Mouse (Mus musculus) left cerebral cortex, postnatal 14 days (tissue): Measurements from ENCODE around the gene Ace. TPM values are rescaled to one million over a fixed set of nuclear protein-coding genes. Genes with fewer than 3 reads are reported as not detected.
A peak's percentile ranks its signal among the peaks of the same experiment; 100 is the strongest.

ENCODE experiments used
- DNase-seq, 2 experiments: peaks; one replicate each; pipeline ENCODE4 v3.0.0; 2021 to 2022; ENCODE audit warnings: low spot score in 2 of 2, mixed read lengths in 1 of 2
- intact Hi-C: fragments of 180-260 bp; cut with DNase I; formaldehyde crosslinking; loops from one replicate; pipeline ENCODE4 v1.15.1; 2025
- total RNA-seq, 2 experiments: library from RNA; stranded (reverse); gene quantifications; 2 replicates each; pipeline ENCODE4 v1.2.3; 2021

Gene Ace
- total RNA-seq, 2 experiments from 2014 or later: 9.7 to 10.5 TPM

DNA sequence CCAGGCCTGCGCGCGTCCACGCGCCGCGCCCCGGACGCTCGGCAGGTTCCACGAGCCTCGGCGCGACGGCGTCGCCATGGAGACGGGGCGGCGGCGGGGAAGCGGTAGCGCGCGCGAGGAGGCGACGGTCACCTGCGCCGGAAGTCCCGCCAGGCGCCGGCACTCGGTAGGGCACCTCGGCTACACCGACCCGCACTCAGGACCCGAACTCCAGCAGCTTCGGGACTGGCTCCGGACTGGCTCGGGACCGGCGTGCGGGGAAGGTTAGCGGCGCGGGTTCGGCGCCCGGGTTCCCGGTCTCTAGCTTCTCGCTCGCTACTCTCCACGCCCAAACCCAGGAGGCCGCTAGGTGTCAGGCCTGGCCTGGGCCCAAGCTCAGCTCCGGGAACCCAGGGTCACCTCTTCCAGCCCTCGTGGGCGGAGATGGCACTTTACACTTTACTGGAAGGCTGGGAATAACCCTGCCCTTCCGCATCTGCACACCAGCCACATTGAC, 23.6 kb upstream of the Ace start:
- intact Hi-C loops: no loop called here
- peak; percentile 55 to 75 for DNase-seq

GRCm38 (mm10) chr11:105944770-105945672, 22.7 kb upstream of the Ace start:
- intact Hi-C loops: no loop called here
- DNase-seq: no peak

- intact Hi-C loops: no loop called here
- DNase-seq: no peak
Measured at GRCm38 (mm10) chr11:105946694-105947154, 21.0 kb upstream of the Ace start.

DNA sequence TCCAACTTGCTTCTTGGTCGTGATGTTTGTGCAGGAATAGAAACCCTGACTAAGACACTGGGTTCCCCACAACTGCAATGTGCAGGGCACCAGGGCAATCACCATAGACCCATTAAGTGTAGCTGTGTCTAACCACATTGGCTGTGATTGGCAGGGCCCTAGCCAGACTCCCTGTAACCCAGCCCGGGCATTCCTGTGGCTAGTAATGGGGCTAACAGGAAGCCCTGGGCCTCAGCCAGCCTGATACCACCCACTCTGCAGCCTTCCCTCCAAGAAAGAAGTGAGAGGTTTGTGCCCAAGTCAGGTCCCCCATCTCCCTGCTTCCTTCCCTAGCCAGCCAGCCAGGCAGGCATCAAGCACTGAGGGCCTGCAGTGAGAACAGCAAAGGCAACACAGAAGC, 19.5 kb upstream of the Ace start:
- no peak for DNase-seq
- intact Hi-C loops: no loop called here

DNA sequence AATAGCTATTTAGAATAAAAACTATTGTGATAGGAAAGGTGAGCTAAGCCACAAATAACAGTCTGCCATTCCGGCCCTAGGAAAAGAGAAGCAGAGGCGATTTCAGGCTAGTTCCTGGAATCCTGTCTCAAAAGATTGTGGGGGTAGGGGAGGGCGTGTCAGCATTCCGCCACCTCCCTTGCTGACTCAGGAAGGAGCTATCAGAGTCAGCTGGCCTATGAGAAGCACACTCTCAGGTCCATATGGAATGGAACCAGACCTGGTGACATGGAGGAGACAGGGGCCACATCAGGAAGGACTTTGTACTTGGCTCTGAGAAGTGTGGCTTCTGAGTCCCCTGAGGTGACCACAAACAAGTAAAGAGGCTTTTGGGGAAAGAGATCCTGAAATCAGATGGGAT, 17.2 kb upstream of the Ace start:
- intact Hi-C loops: no loop called here
- no peak for DNase-seq

- DNase-seq: no peak
- intact Hi-C loops: no loop called here
Measured at GRCm38 (mm10) chr11:105951601-105952044, 16.1 kb upstream of the Ace start.

- no peak for DNase-seq
- intact Hi-C loops: no loop called here
Measured at GRCm38 (mm10) chr11:105952111-105952510, 15.6 kb upstream of the Ace start.

GRCm38 (mm10) chr11:105952911-105953386, 14.8 kb upstream of the Ace start, which contains the start of gene Cyb561:
Gene Cyb561, minus strand, starts transcription at chr11:105953336.
- no peak for DNase-seq
- intact Hi-C loops: no loop called here

DNA sequence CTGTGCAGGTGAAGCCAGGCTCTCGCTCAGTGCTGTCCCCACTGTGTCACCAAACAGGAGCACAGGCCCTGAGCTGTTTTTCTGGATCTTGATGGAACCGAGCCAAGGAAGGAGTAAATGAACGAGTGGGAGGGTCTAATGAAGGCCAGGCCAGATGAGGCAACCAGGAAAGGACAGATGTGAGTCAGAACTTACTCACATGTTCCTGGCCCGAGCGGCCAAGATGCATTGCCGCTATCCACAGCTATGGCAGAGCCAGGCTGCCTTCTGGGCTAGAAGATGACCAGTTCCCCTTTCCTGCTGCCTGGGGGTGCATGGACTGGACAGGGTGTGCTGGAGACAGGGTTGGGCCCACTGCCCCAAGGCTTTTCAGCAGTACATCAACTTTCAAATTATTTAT, 14.3 kb upstream of the Ace start:
- no peak for DNase-seq
- intact Hi-C loops: no loop called here

- no peak for DNase-seq
- intact Hi-C loops: no loop called here
Measured at GRCm38 (mm10) chr11:105955815-105956430, 11.8 kb upstream of the Ace start.

GRCm38 (mm10) chr11:105957501-105957900, 10.2 kb upstream of the Ace start:
- no peak for DNase-seq
- intact Hi-C loops: no loop called here

- DNase-seq: no peak
- intact Hi-C loops: no loop called here
Measured at GRCm38 (mm10) chr11:105958566-105958965, 9.2 kb upstream of the Ace start.

DNA sequence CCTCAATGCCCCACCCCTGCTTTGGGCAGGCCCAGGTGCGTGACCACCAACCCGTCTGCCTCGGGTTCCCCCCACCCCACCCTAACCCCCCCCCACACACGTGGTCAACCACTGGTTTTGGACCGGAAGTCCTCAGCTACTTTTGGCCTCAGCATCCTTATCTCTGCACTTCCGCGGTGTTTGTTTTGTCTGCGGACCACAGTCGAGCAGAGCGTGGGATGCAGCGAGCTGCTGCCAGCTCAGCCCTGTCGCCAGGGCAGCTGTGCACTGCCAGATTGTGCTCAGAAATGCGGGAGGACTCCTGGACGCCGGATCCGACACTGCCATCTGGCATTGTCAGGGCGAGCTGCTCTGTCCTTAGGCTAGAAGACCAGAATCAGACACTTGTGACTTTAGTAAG, 8.4 kb upstream of the Ace start:
- peak; percentile 39 to 59 for DNase-seq
- intact Hi-C loops: no loop called here

GRCm38 (mm10) chr11:105964691-105965090, 3.1 kb upstream of the Ace start:
- DNase-seq: no peak
- intact Hi-C loops: loop anchor here (5.0 kb wide), 1 partner anchor 37 kb away; no protein-coding TSS in a partner anchor

DNA sequence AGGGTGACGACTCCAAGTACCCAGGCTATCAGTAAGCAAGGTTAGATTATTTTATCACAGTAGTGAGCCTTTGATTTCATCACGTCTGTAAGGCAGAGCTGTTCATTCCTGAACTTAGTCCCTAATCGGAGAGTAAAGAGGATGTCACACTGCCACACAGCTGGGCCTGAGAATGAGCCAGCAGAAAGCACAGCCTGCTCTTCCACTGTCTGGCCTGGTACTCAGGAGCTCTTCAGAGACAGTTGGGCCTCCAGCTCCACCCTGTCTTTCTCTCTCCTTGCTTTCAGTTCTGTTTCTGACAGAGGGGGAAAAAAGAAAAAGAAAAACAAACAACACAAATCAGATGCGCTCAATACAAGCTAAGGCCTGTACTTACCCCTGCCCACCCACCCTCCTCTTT, 1.5 kb upstream of the Ace start:
- no peak for DNase-seq
- intact Hi-C loops: loop anchor here (5.0 kb wide), 1 partner anchor 39 kb away; no protein-coding TSS in a partner anchor

DNA sequence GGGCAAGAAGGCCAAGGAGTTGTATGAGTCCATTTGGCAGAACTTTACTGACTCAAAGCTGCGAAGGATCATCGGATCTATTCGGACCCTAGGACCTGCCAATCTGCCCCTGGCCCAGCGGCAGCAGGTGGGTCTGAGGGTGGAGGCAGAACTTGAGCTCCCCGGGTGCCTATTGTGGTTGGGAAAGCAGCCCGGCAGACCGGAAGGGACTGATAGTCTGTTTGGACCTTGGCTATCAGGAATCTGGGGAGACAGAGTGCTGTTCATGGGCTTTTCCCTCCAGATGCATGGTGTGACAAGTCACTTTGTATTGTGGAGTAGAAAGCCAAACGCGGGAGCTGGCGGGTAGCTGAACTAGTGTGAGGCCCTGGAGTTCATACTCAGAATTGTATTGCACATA, 1.2 kb downstream of the Ace start:
- intact Hi-C loops: loop anchor here (5.0 kb wide), 1 partner anchor 42 kb away; no protein-coding TSS in a partner anchor
- DNase-seq: no peak

- DNase-seq: peak in 1 of 2 experiments; percentile 29
- intact Hi-C loops: loop anchor here (5.0 kb wide), 1 partner anchor 42 kb away; no protein-coding TSS in a partner anchor
Measured at GRCm38 (mm10) chr11:105969516-105969915, 1.8 kb downstream of the Ace start.

DNA sequence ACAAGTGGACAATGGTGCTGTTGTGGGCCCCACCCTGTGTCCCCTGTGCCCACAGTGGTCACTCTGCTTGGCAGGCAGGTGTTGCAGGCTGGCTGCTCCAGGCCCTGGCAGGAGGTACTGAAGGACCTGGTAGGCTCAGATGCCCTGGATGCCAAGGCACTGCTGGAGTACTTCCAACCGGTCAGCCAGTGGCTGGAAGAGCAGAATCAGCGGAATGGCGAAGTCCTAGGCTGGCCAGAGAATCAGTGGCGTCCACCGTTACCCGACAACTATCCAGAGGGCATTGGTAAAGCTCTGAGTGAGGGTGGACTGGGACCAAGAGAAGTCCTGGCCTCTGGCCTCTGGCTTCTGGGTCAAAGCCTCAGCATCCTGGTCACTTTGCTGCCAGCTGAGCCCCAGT, 6.8 kb downstream of the Ace start:
- no peak for DNase-seq
- intact Hi-C loops: loop anchor here (5.0 kb wide), 1 partner anchor 43 kb away; no protein-coding TSS in a partner anchor

DNA sequence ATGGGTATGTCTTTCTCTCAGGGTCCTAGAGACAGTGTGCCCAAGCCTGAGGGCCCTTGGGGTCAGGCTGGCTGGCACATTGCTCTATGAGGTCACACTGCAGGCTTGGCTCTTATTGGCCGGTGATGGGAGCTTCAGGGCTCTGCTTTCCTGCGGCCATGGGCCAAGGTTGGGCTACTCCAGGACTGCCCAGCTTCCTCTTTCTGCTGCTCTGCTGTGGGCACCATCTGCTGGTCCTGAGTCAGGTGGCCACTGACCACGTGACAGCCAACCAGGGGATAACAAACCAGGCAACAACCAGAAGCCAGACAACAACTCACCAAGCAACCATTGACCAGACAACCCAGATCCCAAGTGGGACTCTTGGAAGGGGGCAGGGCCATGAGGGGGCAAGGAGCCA, 7.3 kb downstream of the Ace start:
- DNase-seq: no peak
- intact Hi-C loops: no loop called here

DNA sequence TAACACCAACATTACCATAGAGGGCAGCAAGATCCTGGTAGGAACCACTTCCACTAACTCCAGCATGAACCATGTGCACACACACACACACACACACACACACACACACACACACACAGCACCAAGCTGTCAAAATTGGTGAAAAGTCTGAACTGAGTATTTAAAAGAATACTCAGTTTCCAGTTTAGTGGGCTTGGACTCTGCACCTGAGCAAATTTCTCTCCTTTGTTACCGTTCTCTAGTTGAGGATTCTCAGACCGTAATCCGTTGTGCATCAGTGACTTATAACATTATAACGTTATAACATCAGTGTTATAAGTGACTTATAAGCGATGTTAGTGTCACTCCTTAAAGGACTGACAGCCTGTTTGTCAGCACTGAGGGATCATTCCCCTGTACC, 7.9 kb downstream of the Ace start:
- DNase-seq: no peak

More for the DNA sequence above, 7.9 kb downstream of the Ace start:
- intact Hi-C loops: no loop called here
